Mouse (Mus musculus) urinary bladder, postnatal 4 days (tissue): ENCODE data around the gene Kcnh4.

Experiments used
- DNase-seq, 2 experiments: peaks; one replicate each; pipeline ENCODE4 v3.0.0; 2021 to 2022; ENCODE audit warnings: low spot score in 2 of 2

The Kcnh4 gene

GRCm38 (mm10) chr11:100766726-100767125 is 7.0 kb upstream of the Kcnh4 start:
- DNase-seq, result no peak

GRCm38 (mm10) chr11:100762831-100763230 is 3.1 kb upstream of the Kcnh4 start, which contains the start of gene Hcrt:
Gene Hcrt, minus strand, starts transcription at chr11:100762931.
- no peak for DNase-seq

GRCm38 (mm10) chr11:100761547-100762045 is 1.9 kb upstream of the Kcnh4 start:
- DNase-seq, result peak; percentile 78 to 83

GRCm38 (mm10) chr11:100758707-100759610 is 783 bp downstream of the Kcnh4 start:
- DNase-seq, result no peak

DNA sequence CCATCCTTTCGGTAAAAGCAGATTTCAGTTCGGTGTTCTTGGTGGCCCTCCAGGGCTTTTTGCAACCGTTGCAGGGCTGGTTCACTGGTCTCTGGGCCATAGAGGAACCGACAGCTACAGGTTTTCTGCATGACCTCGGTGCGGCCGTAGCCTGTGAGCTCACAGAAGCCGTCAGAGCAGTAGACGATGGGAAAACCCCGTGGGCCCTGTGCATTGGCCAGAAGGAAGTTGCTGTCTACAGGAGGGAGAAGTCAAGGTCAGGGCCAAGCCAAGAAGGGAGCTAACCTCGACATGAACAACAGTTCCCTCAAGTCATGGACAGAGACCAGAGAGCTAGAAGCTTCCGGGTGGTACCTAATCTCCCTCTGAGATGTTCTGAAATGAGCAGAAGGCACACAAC is 2.2 kb downstream of the Kcnh4 start:
- no peak for DNase-seq

GRCm38 (mm10) chr11:100756476-100756875 is 3.3 kb downstream of the Kcnh4 start:
- no peak for DNase-seq

GRCm38 (mm10) chr11:100754693-100755057 is 5.1 kb downstream of the Kcnh4 start:
- DNase-seq, result no peak

- no peak for DNase-seq
Measured at GRCm38 (mm10) chr11:100754021-100754692, 5.6 kb downstream of the Kcnh4 start.

- DNase-seq, result no peak
Measured at GRCm38 (mm10) chr11:100752294-100752693, 7.4 kb downstream of the Kcnh4 start.

GRCm38 (mm10) chr11:100750127-100750526 is 9.6 kb downstream of the Kcnh4 start:
- no peak for DNase-seq

- no peak for DNase-seq
Measured at GRCm38 (mm10) chr11:100749469-100749868, 10.3 kb downstream of the Kcnh4 start.

DNA sequence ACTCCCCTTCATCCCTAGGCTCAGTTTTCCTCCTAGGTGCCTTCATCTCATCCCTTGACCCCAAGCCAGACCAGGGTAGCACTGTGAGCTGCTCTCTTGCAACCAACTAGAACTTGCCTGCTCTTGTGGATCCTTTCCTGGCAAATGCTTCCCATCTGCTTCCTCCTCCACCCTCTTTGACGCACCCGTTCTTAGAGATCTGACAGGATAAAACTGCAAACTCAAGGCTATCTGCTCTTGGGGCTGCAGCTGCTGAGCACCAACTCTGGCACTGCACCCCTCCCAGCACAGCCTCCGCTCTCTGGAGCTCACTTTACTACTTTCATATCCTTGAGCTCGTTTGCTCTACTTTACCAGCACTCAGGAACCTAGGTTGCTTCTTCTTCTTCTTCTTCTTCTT is 11.1 kb downstream of the Kcnh4 start:
- no peak for DNase-seq

DNA sequence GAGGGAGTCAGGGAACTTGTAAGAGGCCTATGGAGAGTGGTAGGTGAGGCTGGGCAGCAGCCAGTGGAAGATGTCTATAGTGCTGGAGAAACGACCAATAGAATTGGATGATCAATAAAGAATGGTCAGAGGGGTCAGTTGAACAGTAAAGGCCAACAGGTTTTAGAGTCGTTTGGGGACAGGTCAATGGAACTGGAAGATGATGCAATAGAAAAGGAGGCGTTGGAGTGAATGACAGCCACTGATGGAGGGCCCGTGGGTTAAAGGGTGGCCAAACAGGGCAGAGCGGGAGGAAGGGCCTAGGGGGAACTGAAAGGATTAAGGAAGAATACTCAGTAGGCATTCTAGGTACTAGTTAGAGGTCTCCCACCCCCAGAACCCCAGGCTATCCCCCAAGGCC is 12.6 kb downstream of the Kcnh4 start:
- no peak for DNase-seq

GRCm38 (mm10) chr11:100746546-100746945 is 13.2 kb downstream of the Kcnh4 start:
- no peak for DNase-seq

DNA sequence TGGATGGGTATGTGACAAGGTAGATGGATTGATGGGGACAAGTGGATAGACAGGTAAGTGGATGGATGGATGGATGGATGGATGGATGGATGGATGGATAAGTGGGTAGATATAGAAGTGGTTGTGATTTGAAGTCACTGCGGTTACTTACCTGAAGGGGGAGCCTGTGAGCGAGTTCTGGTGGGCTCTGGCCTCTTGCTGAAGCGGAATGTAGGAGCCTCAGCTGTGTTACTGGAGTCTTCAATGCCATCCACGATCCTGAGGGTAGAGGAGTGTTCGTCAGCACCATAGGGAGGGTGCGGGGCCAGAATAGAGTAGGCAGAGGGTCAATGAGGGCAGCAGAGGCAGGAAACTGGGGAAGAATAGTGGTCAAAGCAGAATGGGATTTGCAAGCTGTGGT is 14.7 kb downstream of the Kcnh4 start:
- no peak for DNase-seq

- no peak for DNase-seq
Measured at GRCm38 (mm10) chr11:100741348-100741747, 18.4 kb downstream of the Kcnh4 start.

- no peak for DNase-seq
Measured at GRCm38 (mm10) chr11:100738749-100739148, 21.0 kb downstream of the Kcnh4 start.

DNA sequence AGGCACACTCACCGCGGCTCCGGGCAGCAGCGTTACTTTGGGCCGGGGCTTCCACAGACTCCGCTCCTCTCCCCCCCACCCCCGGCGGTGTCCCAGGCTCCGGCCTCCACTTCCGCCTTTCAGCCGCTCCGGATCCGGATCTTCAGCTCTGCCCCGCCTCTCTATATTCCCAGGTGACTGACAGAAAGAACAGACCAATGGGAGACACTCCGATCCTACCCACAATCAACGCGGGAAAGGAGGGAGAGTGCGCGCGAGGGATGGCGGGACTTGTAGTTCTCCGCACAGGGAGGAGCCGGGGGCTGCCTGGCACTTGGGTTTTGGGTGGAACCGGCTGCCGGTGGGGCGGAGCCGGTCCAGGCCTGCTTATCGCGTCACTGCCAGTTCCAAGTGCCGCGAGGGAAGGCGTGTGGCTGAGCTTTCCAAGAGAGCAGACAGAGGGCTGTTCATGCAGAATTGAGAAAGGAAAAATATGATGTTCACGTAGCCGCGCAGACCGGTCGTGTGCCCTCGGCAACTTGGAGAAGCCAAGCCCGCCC is 21.6 kb downstream of the Kcnh4 start, which contains the start of gene Rab5c:
Rab5c (minus strand) TSS at position 150 of the 539 bp plus-strand sequence.
- DNase-seq, result peak; percentile 97 to 99

- no peak for DNase-seq
Measured at GRCm38 (mm10) chr11:100737105-100737733, 22.5 kb downstream of the Kcnh4 start.

GRCm38 (mm10) chr11:100736746-100737080 is 23.0 kb downstream of the Kcnh4 start:
- DNase-seq, result no peak

- DNase-seq, result no peak
Measured at GRCm38 (mm10) chr11:100735954-100736745, 23.6 kb downstream of the Kcnh4 start.
